Mouse (Mus musculus) ES-E14 (cell line): Measurements from ENCODE around the gene Wipf1.

Experiments used
- CHD2 ChIP-seq: IDR thresholded peaks from 2 replicates; pipeline ENCODE4 v1.6.1; 2014; ENCODE audit warnings: mild to moderate bottlenecking, low read depth, low read length, inconsistent platforms
- ZC3H11A ChIP-seq: IDR thresholded peaks from 2 replicates; pipeline ENCODE4 v1.6.1; 2012; ENCODE audit warnings: low read depth, mild to moderate bottlenecking, inconsistent platforms, low read length, borderline replicate concordance
- ZNF384 ChIP-seq: IDR thresholded peaks from 2 replicates; pipeline ENCODE4 v1.6.1; 2012; ENCODE audit warnings: low read depth, low read length, inconsistent platforms

DNA sequence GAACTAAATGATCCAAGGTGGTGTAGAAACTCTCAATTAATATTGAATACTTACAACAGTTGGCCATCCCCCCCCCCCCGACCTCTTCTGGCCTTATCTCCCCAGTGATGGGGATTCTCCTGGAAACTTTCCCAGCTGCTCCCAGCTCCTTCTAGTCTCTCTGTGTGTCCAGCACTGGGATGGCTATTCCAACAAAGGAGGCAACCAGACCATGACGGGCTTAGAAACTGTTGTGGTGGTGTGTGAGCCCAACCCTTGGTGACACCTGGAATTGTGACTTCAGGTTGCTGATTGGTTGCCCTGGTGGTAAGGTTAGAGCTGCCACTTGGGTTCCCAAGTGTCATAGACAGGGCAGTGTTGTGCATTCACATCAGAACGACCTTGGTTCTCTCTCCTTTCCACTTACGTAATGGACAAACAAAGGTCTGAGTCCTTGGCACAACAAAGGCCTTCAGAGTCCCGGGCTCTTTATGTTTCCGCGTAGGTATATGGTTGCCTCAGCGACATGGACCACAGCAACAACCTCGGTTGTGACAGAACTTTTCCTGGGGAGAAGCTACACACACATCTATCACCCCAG, 123.1 kb downstream of the Wipf1 start:
- TF ChIP-seq ZC3H11A = no peak
- TF ChIP-seq CHD2 = no peak
- TF ChIP-seq ZNF384 = no peak
